Mouse (Mus musculus) cerebellum, postnatal 36 days (tissue): ENCODE measurements at regions not wholly inside any gene's neighbourhood (a gene's known extent, or its start where the extent isn't known, plus 50 kb on each side); places are given as distances from the start of the nearest gene placed in this dataset.

Experiments
- DNase-seq, 2 experiments: peaks; one replicate each; pipeline ENCODE4 v3.0.0; 2021 to 2022; ENCODE audit warnings: mixed read lengths in 2 of 2

GRCm38 (mm10) chr17:89592826-89593225 lies 317.4 kb downstream of the Gm10184 start:
- no peak for DNase-seq

DNA sequence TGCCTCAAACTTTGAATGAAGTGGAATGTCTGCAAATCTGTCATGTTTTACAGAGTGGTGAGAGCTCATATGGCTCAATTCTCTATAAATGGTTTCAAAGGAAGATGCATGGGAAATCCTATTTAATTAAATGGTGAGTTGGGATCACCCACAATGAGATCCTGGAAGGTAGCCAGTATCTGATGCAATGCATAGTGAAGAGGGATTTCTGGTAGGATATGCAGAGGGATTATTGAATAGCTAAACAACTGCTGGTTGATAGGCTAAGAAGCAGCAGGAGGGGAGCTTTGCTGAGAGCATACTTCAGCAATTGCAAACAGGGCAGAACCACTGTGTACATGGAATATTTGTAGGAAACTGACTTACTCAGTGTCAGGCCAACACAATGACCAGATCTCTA lies 350.7 kb downstream of the Gm10184 start:
- no peak for DNase-seq

DNA sequence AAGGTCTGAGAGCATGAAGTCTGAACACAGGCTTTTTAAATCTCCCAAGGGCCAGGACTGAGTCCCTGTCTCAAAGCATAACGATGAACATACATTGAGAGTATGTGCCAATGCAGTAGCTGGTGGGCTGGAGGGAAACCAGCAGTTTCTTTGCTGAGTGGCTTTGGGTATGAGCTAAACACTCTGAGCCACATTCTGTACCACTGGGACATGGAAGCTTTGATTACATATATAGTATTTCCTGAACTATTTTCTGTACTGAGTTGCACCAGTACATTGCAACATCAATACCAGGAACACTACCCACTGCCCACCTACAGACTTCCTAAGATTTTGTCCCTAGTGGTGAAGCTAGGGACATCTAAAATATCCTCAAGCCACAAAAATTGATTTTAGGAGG lies 354.3 kb upstream of the Fshr start:
- no peak for DNase-seq

DNA sequence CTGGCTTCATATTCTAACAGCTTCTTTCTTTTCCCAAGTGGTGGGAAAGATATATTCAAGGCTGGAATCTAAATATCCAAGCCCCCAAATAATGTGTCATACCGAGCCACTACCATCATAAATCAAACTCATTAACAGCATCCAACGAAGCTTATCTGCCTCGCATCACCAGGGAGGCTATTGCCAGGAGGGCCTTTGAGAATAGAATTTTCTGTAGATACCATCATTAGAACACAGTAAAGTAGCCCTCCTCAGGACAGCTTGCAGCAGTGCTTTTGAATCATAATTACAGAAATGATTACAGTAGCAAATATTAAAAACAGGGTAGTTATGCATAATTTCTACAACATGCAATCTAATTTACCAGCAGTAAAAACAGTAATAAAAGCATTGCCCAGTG lies 353.1 kb upstream of the Fshr start:
- no peak for DNase-seq

- no peak for DNase-seq
These were observed 350.3 kb upstream of the Fshr start for GRCm38 (mm10) chr17:89550758-89551157.

GRCm38 (mm10) chr17:89521912-89522311 lies 321.4 kb upstream of the Fshr start:
- DNase-seq, result no peak

GRCm38 (mm10) chr17:89519413-89519812 lies 318.9 kb upstream of the Fshr start:
- DNase-seq, result no peak

DNA sequence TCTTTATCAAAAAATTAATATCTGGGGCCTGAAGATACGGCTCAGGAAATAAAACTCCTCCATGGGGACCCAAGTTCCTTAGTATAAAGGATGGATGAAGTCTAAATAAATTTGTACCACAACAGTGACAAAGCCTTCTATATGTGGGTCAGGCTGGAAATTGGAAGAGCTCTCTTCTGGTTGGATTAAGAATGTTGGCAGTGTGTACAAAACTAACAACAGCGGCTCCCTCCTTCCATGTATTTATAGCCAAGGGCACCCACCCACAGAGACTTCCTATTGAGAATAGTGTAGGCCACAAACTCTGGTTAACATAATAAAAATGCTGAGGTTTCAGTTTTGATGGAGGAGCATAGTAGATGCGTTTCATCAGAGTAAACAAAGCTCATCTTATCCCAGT lies 304.8 kb upstream of the Fshr start:
- DNase-seq, result no peak

DNA sequence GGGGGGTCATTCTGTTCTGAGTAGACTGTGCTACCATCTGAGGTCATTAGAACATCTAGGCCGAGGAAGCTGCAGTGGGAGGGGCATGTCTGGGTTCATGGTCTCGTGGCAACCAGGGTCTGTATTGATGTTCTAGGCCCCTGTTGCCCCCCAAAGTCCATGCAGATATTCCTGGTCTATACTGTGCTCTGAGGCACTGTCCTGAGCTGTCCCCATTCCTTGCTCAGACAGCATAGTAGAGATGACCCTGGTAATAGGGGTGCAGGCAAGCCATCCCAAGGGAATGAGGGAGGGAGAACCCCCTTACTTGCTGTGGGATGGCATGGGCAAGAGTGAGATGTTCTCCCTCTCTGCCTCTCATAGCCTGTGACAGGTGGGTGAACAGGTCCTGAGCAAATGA lies 293.1 kb upstream of the Fshr start:
- no peak for DNase-seq

DNA sequence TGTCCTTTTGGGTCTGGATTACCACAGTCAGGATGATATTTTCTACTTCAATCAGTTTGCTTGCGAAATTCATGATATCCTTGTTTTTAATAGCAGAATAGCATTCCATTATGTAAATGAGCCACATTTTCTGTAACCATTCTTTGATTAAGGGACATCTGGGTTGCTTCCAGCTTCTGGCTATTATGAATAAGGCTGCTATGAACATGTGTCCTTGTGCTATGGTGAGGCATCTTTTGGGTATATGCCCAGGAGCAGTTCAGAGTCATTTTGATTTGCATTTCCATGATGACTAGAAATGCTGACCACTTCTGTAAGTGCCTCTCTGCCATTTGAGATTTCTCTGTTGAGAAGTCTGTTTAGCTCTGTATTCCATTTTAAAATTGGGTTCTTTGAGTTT lies 266.0 kb upstream of the Fshr start:
- DNase-seq, result no peak

GRCm38 (mm10) chr17:89465883-89466282 lies 265.4 kb upstream of the Fshr start:
- no peak for DNase-seq

DNA sequence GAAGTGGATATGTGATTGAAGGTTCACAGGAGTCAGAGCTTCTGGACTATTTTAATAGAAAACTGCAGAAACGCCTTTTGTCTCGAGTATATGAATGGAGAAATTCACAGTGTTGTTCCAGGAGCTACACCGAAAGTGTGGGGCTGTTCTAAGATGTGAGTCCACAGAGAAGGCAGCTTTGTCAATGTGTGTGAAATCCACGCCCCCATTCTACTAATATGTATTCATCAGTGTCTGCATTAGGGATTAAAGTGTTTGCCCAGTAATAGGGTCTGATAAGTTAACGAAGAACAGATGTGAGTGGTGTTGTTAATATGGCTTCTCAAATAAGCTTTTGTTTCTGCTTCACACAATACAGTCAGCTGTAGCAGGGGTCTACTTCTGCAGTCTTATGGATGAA lies 260.0 kb upstream of the Fshr start:
- DNase-seq, result no peak

- no peak for DNase-seq
These were observed 253.8 kb upstream of the Fshr start for GRCm38 (mm10) chr17:89454301-89454700.

- DNase-seq, result no peak
These were observed 250.2 kb upstream of the Fshr start for GRCm38 (mm10) chr17:89450724-89451123.

DNA sequence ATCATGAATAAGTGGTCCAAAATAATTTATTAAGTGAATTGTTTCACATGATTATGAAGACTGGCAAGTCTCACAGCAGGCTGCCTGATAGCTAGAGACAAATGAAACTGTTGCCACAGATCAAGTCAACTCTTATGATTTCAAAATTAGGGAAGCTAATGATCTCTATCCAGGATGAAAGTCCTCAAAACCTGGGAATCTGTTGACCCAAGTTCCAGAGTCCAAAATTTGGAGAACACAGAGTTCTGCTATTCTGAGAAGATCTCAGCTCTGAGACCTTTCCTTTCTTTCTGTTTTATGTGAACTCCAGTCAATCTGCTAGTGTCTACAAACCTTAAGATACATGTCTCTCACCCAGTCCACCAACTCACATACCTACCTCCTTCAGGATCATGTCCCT lies 248.9 kb upstream of the Fshr start:
- DNase-seq, result no peak

- no peak for DNase-seq
These were observed 233.8 kb upstream of the Fshr start for GRCm38 (mm10) chr17:89434288-89434687.

- DNase-seq, result no peak
These were observed 209.6 kb upstream of the Fshr start for GRCm38 (mm10) chr17:89410026-89410425.

DNA sequence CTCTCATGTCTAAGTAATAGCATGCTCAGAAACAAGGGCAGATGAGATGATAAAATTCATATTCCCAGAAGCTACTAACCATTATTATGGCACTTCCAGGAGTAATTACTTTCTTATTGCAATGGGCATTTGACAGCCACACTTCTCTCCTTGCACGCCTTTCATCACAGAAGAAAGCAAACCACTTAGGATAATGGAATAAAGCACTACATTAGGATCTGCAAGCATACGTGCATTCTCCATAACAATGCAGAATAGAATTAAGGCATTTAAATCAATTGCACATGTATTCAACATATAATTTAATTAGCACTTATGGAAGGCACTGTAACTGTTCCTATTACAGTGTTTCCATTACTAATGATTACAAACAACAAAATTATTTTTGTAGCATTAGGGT lies 205.1 kb upstream of the Fshr start:
- no peak for DNase-seq

- no peak for DNase-seq
These were observed 156.8 kb upstream of the Fshr start for GRCm38 (mm10) chr17:89357241-89357640.

DNA sequence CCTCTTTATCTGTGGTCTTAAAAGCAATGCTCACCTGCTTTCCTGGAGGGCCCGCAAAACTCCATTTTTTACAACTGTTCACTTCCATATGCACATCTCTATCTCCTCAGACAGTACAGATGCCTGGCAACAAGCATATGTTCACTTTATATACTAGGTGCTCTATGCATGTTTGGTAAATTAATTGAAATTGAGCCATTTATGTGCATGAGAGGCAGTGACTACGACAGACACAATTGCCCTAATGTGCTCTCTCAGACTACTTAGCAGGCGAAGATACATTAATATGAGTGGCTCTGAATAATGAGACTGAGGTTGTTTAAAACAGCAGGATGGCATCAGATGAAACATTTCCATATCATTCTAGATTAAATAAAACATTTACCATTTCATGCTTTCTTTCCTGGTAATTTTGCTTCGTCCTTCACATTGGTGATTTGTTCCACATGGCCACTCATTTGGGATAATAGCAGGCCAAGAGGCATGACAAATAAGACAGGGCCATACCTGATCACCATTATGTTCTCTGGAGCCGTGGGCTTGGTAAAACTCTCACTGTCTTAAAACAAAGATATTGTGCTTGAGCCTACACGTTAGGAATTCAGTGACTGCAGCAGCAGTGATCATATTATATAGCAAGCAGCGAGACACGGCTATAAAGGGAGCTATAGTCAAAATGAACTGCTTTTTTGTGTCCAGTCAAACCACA lies 140.2 kb upstream of the Fshr start:
- no peak for DNase-seq

DNA sequence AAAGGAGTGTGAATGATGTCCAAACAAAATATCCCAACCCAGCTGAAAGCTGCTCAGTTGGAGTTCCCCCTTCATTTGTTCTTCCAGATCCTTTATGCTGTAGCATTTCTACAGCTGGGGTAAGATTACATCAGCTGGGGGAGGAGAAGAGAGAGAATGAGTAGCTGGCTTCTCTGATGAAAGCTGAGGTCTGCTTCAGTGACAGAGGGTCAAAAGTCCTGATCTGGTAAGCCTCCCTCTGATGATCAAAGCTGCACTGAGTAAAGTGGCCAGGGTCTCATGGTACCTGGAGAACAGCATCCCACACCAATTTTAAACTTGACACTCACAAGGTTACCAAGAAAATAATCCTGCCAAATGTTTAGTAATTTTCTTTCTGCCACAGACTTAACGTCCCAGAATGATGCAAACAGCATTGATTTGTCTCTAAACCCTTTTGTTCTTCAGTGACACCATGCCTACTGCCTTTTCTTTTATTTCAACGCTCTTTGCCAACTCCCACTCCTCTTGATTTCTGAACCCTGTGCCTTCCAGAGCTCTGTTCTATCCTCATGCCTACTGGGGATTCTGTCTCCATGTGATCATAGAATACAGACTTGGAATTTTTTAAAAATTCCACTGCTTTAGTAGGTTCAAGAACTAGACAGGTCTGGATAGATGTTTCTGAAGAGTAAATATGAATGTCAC lies 119.3 kb upstream of the Fshr start:
- DNase-seq, result no peak

GRCm38 (mm10) chr17:89318356-89318755 lies 117.9 kb upstream of the Fshr start:
- DNase-seq, result no peak

GRCm38 (mm10) chr17:89311133-89311532 lies 110.7 kb upstream of the Fshr start:
- no peak for DNase-seq

- no peak for DNase-seq
These were observed 100.8 kb upstream of the Fshr start for GRCm38 (mm10) chr17:89301325-89301724.
